Mouse (Mus musculus) stomach, postnatal 0 days (tissue): Measurements from ENCODE around the gene Farp1.

Source experiments
- CTCF ChIP-seq: IDR thresholded peaks from 2 replicates; pipeline ENCODE4 v1.5.1; 2016; ENCODE audit warnings: antibody characterized with exemption, low read depth, mild to moderate bottlenecking, moderate library complexity
- EP300 ChIP-seq: optimal IDR thresholded peaks from 2 replicates; pipeline ENCODE3; 2016; ENCODE audit warnings: antibody characterized with exemption

GRCm38 (mm10) chr14:120989126-120989525 lies 45.9 kb upstream of the Farp1 start:
- TF ChIP-seq CTCF (no peak), EP300 (no peak)
